Mouse (Mus musculus) limb, embryonic 15.5 days (tissue): ENCODE measurements around the gene Chst15. TPM values are rescaled to one million over a fixed set of nuclear protein-coding genes. Genes with fewer than 3 reads are reported as not detected.

Experiments
- ATAC-seq: fragments of 200-750 bp; cut with Nextera tagmentation; 2 replicates; pipeline ENCODE4 v1.8.0; 2017; ENCODE audit warnings: low read depth, moderate TSS enrichment; ENCODE audit not compliant: insufficient number of reproducible peaks, low FRiP score, low TSS enrichment
- H3K27ac ChIP-seq: fragments of 300-500 bp; sonication (generic); 2 replicates; pipeline ENCODE4 v1.5.1; 2015; ENCODE audit warnings: moderate library complexity, mild to moderate bottlenecking, inconsistent platforms
- H3K27me3 ChIP-seq: fragments of 300-500 bp; sonication (generic); 2 replicates; pipeline ENCODE4 v1.6.1; 2015; ENCODE audit warnings: inconsistent platforms
- H3K36me3 ChIP-seq: fragments of 300-500 bp; sonication (generic); 2 replicates; pipeline ENCODE4 v1.6.1; 2015; ENCODE audit warnings: inconsistent platforms
- H3K4me1 ChIP-seq: fragments of 300-500 bp; sonication (generic); 2 replicates; pipeline ENCODE4 v1.6.1; 2015; ENCODE audit warnings: inconsistent platforms
- H3K4me2 ChIP-seq: fragments of 300-500 bp; sonication (generic); 2 replicates; pipeline ENCODE4 v1.6.1; 2015; ENCODE audit warnings: mild to moderate bottlenecking, inconsistent platforms
- H3K4me3 ChIP-seq: fragments of 300-500 bp; sonication (generic); 2 replicates; pipeline ENCODE4 v1.5.1; 2015; ENCODE audit warnings: mild to moderate bottlenecking, inconsistent platforms
- H3K9ac ChIP-seq: fragments of 300-500 bp; sonication (generic); 2 replicates; pipeline ENCODE4 v1.6.1; 2015; ENCODE audit warnings: inconsistent platforms
- H3K9me3 ChIP-seq: fragments of 300-500 bp; sonication (generic); 2 replicates; pipeline ENCODE4 v1.6.1; 2016; ENCODE audit warnings: inconsistent platforms
- WGBS: fragments of 180-500 bp; shearing (Covaris S2); methylation state at CpG from one replicate; pipeline ENCODE4 v1.1.7; 2015; 5-methylcytosine and 5-hydroxymethylcytosine counted together
- polyA plus RNA-seq: library from polyadenylated mRNA; unstranded; fragments of >200 nt; fragmentation: Nextera tagmentation; extraction: Ambion mirVana; gene quantifications from 2 replicates; pipeline ENCODE4 v1.2.1, GENCODE M21; 2015

Chst15 gene
- polyA plus RNA-seq, 1 experiment from 2014 or later = 24.9 TPM

DNA sequence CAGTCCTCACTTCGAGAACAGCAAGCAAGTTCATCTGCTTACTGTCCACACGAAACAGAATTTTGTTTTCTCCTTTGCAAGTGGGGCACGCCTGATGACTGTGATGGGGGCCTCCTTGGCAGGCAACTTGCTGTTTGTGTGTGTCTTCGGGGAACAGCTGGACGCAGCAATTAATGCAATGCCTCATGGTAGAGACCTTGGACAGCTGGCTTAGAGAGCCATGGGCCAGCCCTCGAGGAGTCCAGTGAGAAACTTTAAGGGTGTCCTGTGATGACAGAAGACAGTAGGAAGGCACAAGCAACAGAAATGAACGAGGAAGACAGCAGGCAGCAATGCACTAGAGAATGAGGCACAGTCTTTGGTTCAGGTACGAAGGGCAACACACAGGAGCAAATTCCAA, 46.7 kb downstream of the Chst15 start:
- Histone ChIP-seq H3K36me3 (peaks cover 45% of the 10 kb centered on the region), H3K27ac (no peak overlapping the region), H3K9me3 (no peaks in the 10 kb centered on the region), H3K9ac (no peak overlapping the region), H3K4me1 (no peaks in the 10 kb centered on the region), H3K27me3 (no peaks in the 10 kb centered on the region), H3K4me2 (no peak overlapping the region), H3K4me3 (no peak overlapping the region)
- 81% methylated on average over 8 of the region's 8 CpGs for WGBS
- ATAC-seq = no peak

- no peaks in the 10 kb centered on the region for H3K27me3 ChIP-seq
- H3K36me3 ChIP-seq = peaks cover 48% of the 10 kb centered on the region
- no peaks in the 10 kb centered on the region for H3K9me3 ChIP-seq
- no peaks in the 10 kb centered on the region for H3K4me1 ChIP-seq
- H3K9ac ChIP-seq = no peak overlapping the region
- WGBS = 85% methylated on average over 3 of the region's 3 CpGs
- no peak overlapping the region for H3K4me2 ChIP-seq
- no peak for ATAC-seq
- no peak overlapping the region for H3K4me3 ChIP-seq
- H3K27ac ChIP-seq = no peak overlapping the region
Observed at GRCm38 (mm10) chr7:132269661-132270060, 47.4 kb downstream of the Chst15 start.

GRCm38 (mm10) chr7:132267721-132268498, 49.1 kb downstream of the Chst15 start:
- 0 out of 2 replicates have a peak, but pooled peaks cover 5% of the 10 kb centered on the region for H3K4me1 ChIP-seq
- H3K9ac ChIP-seq = no peak overlapping the region
- 69% methylated on average over 4 of the region's 4 CpGs for WGBS
- H3K27me3 ChIP-seq = no peaks in the 10 kb centered on the region
- H3K36me3 ChIP-seq = peaks cover 45% of the 10 kb centered on the region
- no peaks in the 10 kb centered on the region for H3K9me3 ChIP-seq
- no peak overlapping the region for H3K4me2 ChIP-seq
- no peak overlapping the region for H3K4me3 ChIP-seq
- ATAC-seq = no peak
- no peak overlapping the region for H3K27ac ChIP-seq

- ATAC-seq = no peak
- Histone ChIP-seq H3K27ac (0 out of 2 replicates have a peak overlapping the region, but pooled peaks have one; percentile 0), H3K4me3 (no peak overlapping the region), H3K9me3 (no peaks in the 10 kb centered on the region), H3K27me3 (no peaks in the 10 kb centered on the region), H3K9ac (no peak overlapping the region), H3K4me1 (peaks cover 7% of the 10 kb centered on the region; the same call in 1 of the 2 replicates), H3K36me3 (peaks cover 30% of the 10 kb centered on the region), H3K4me2 (no peak overlapping the region)
- WGBS = 70% methylated on average over 3 of the region's 3 CpGs
Observed at GRCm38 (mm10) chr7:132264763-132265162, 52.3 kb downstream of the Chst15 start.

DNA sequence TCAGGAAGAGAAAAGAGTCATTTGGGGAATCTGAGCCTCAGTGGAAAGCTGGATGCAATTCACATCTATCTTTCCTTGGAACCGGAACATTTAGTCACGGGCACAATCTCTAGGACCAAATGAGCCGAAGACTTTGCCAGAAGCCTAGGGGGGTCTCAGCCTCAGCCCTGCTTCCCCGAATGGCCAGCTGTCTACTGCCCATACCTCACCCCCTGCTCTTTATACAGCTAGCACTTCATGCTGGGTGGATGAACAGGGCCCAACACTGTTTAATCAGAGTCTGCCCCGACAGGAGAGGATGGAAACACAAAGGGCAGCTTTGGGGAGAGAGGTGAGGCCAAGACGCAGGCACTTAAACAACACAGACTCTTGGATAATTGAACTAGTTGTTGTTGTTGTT, 53.8 kb downstream of the Chst15 start:
- 0 out of 2 replicates have a peak overlapping the region, but pooled peaks have one; percentile 18 for H3K27ac ChIP-seq
- WGBS = 61% methylated on average over 6 of the region's 6 CpGs
- no peaks in the 10 kb centered on the region for H3K27me3 ChIP-seq
- H3K4me1 ChIP-seq = peaks cover 7% of the 10 kb centered on the region; the same call in 1 of the 2 replicates
- no peak overlapping the region for H3K4me3 ChIP-seq
- ATAC-seq = no peak
- peaks cover 21% of the 10 kb centered on the region for H3K36me3 ChIP-seq
- H3K9ac ChIP-seq = no peak overlapping the region
- no peak overlapping the region for H3K4me2 ChIP-seq
- no peaks in the 10 kb centered on the region for H3K9me3 ChIP-seq

- Histone ChIP-seq H3K9me3 (no peaks in the 10 kb centered on the region), H3K9ac (no peak overlapping the region), H3K27ac (0 out of 2 replicates have a peak overlapping the region, but pooled peaks have one; percentile 18), H3K36me3 (peaks cover 20% of the 10 kb centered on the region), H3K4me2 (no peak overlapping the region), H3K27me3 (no peaks in the 10 kb centered on the region), H3K4me3 (no peak overlapping the region), H3K4me1 (peaks cover 7% of the 10 kb centered on the region; the same call in 1 of the 2 replicates)
- WGBS = 71% methylated on average over 6 of the region's 6 CpGs
- no peak for ATAC-seq
Observed at GRCm38 (mm10) chr7:132262696-132263095, 54.3 kb downstream of the Chst15 start.

DNA sequence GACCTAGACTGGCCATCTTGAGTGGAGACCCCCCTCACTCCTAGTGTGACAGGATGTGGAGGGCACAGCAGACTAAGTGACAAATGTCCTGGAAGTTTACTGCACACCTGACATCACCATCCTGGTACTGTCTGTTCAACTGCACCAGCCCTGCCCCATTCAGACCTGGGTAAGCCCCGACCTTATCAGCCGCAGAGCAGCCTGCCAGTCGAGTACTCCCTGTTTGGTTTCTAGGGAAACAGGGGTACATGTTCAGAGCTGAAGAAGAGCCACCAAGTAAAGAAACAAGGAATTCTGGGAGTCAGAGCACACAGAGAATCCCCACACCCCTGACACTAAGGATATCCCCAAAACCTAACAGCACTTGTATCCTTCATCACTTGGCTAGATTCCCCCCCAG, 55.1 kb downstream of the Chst15 start:
- ATAC-seq = no peak
- H3K9ac ChIP-seq = no peak overlapping the region
- H3K27me3 ChIP-seq = no peaks in the 10 kb centered on the region
- H3K4me3 ChIP-seq = no peak overlapping the region
- H3K27ac ChIP-seq = no peak overlapping the region
- no peaks in the 10 kb centered on the region for H3K9me3 ChIP-seq
- H3K4me1 ChIP-seq = peaks cover 7% of the 10 kb centered on the region; the same call in 1 of the 2 replicates
- H3K4me2 ChIP-seq = no peak overlapping the region
- peaks cover 23% of the 10 kb centered on the region for H3K36me3 ChIP-seq
- 69% methylated on average over 3 of the region's 3 CpGs for WGBS

DNA sequence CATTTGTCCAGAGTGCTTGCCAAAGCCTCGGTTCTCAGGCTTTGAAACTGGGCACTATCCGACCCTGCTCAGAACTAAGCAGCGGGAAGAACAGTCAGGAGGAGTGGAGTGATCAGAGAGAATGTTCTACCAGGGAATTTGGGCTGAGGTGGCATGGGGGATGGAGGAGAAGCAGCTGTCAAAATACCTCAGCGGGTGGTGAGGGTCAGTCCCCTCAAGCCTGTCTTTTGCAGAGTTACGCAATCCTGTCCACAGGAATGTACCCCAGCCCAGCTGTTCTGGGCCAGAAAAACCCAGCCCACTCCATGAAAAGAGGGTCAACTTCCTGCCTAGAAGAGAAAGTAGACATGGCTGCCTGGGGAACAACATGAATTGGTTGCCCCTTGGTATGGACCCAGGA, 56.4 kb downstream of the Chst15 start:
- WGBS = 70% methylated on average over 5 of the region's 5 CpGs
- ATAC-seq = peak; percentile 26; the same call in 1 of the 2 replicates
- no peak overlapping the region for H3K9ac ChIP-seq
- H3K4me1 ChIP-seq = peaks cover 7% of the 10 kb centered on the region; the same call in 1 of the 2 replicates
- no peak overlapping the region for H3K4me2 ChIP-seq
- no peak overlapping the region for H3K4me3 ChIP-seq
- H3K36me3 ChIP-seq = peaks cover 20% of the 10 kb centered on the region
- no peaks in the 10 kb centered on the region for H3K9me3 ChIP-seq
- H3K27me3 ChIP-seq = no peaks in the 10 kb centered on the region
- no peak overlapping the region for H3K27ac ChIP-seq

GRCm38 (mm10) chr7:132258817-132259216, 58.2 kb downstream of the Chst15 start:
- Histone ChIP-seq H3K4me2 (no peak overlapping the region), H3K36me3 (peaks cover 20% of the 10 kb centered on the region), H3K9ac (no peak overlapping the region), H3K27ac (no peak overlapping the region), H3K4me3 (no peak overlapping the region), H3K4me1 (peaks cover 7% of the 10 kb centered on the region; the same call in 1 of the 2 replicates), H3K9me3 (no peaks in the 10 kb centered on the region), H3K27me3 (no peaks in the 10 kb centered on the region)
- no peak for ATAC-seq
- WGBS = 47% methylated on average over 7 of the region's 7 CpGs

DNA sequence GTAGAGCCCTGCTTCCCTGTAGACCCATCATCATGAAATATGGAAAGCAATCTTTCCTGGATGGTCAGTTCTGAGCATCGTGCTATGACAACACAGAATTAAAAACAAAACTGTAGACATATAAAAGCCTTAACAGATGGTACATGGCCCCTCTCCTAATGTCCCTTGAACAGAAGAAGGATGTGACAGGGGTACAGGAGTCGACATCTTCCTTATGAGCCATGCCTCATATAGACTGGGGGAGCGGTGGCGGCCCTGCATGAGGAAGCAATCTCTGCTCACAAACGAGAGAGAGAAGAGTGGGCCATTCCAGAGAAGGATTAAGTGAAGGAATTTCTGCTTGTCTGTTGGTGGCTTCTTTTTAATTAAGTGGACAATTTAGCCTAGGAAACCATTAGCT, 58.8 kb downstream of the Chst15 start:
- WGBS = 67% methylated on average over 5 of the region's 5 CpGs
- Histone ChIP-seq H3K27ac (no peak overlapping the region), H3K4me1 (peaks cover 4% of the 10 kb centered on the region; the same call in 1 of the 2 replicates), H3K9me3 (no peaks in the 10 kb centered on the region), H3K9ac (no peak overlapping the region), H3K36me3 (peaks cover 20% of the 10 kb centered on the region), H3K4me3 (no peak overlapping the region), H3K4me2 (no peak overlapping the region), H3K27me3 (no peaks in the 10 kb centered on the region)
- no peak for ATAC-seq

DNA sequence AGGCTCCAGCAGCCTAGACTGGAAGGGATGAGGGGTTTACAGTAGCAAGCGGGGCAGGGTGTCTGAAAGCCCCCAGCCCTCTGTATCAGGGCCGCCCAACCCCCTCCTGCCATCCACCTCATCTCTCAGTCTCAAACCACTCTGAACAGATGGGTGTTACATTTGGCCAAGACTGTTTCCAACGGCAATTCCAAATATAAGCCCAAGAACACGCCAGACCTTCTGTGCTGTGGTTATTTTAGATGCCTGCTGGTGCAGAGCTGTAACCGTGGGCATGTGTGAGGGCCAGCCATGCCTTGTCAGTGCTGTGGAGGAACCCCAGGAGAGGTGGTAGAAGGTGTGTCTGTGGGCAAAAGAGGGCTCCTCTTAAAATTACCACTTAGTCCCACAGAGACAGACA, 63.5 kb downstream of the Chst15 start:
- Histone ChIP-seq H3K36me3 (peaks cover 23% of the 10 kb centered on the region), H3K27me3 (no peaks in the 10 kb centered on the region), H3K4me1 (peaks cover 12% of the 10 kb centered on the region), H3K9ac (no peak overlapping the region), H3K4me3 (no peak overlapping the region), H3K4me2 (no peak overlapping the region), H3K9me3 (no peaks in the 10 kb centered on the region), H3K27ac (no peak overlapping the region)
- WGBS = 80% methylated on average over 5 of the region's 5 CpGs
- ATAC-seq = no peak

DNA sequence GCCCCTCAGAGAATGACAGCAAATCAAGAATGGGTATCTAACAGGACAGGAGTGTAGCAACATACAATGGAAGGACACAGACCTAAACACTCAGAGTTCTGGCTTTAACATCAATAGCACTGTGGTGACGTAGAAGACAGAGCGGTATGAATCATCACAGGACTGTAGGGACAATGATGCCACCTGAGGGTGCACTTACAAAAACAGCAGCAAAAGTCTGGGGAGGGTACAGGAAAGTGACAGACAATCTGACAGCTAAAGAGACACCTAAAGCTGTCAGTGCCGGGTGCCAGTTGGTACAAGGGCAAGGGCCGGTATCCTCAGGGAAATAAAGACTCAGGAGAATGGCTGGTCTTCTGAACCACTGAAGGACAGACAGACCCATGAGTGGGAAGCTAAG, 64.0 kb downstream of the Chst15 start:
- 94% methylated on average over 4 of the region's 4 CpGs for WGBS
- ATAC-seq = no peak
- peaks cover 23% of the 10 kb centered on the region for H3K36me3 ChIP-seq

More for the DNA sequence above, 64.0 kb downstream of the Chst15 start:
- Histone ChIP-seq H3K27ac (no peak overlapping the region), H3K4me1 (peaks cover 15% of the 10 kb centered on the region), H3K4me3 (no peak overlapping the region), H3K27me3 (no peaks in the 10 kb centered on the region), H3K9me3 (no peaks in the 10 kb centered on the region), H3K9ac (no peak overlapping the region), H3K4me2 (no peak overlapping the region)
